Mouse (Mus musculus): ENCODE measurements around the gene Rwdd2a. TPM values are rescaled to one million over a fixed set of nuclear protein-coding genes. Genes with fewer than 3 reads are reported as not detected.

Rwdd2a gene
- total RNA-seq, 2 experiments from 2014 or later, result 28.2 TPM

- Histone ChIP-seq H3K4me3 (no peak overlapping the region), H3K27ac (no peak overlapping the region)
- DNase-seq (ENCODE audit: low spot score in 2 of 2), result no peak
- TF ChIP-seq CTCF (conservative IDR thresholded peaks at IDR 0.05), result no peak
These were observed 28.0 kb downstream of the Rwdd2a start for GRCm38 (mm10) chr9:86599723-86600303.

GRCm38 (mm10) chr9:86605776-86606175 lies 34.0 kb downstream of the Rwdd2a start:
- no peak overlapping the region for H3K27ac ChIP-seq
- H3K4me3 ChIP-seq, result no peak overlapping the region
- no peak for DNase-seq (ENCODE audit: low spot score in 2 of 2)
- no peak for TF ChIP-seq CTCF (conservative IDR thresholded peaks at IDR 0.05)

DNA sequence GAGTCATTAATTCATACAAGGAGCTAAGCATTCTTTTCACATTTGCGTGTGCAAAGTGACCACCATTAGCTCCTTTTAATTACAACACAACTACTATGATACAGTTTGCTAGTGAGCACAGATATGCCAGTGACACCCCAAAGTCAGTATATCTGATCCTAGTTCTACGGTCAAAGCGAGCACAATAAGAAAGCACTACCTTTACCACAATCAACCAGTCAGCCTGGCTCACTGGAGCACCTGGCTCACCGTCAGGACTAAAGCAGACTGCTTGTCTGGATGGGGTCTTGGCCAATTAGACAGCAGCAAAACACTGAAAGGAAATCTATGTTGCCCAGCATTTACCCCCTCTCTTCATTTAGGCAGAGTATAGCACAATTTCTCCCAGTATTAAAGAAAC lies 40.3 kb downstream of the Rwdd2a start:
- Histone ChIP-seq H3K4me3 (no peak overlapping the region), H3K27ac (no peak overlapping the region)
- no peak for DNase-seq (ENCODE audit: low spot score in 2 of 2)
- no peak for TF ChIP-seq CTCF (conservative IDR thresholded peaks at IDR 0.05)

DNA sequence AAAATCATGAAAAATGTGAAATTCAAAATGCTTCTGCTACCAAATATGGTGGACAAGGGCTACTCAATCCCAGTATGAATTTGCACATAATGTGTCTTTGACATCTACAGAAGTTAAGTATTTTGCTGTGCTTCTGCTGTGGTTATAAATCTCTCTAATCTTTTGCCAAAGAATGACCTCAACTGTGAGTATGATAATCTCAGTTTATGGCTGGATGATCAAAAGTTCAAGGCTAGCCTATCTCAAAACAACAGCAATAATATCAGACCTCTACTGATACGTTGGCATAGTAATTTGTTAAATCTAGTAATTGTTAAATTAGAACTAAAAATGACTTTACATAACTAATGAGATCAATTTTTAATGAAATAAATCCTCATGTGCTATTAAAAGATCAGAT lies 44.0 kb downstream of the Rwdd2a start:
- H3K4me3 ChIP-seq, result no peak overlapping the region
- H3K27ac ChIP-seq, result no peak overlapping the region
- no peak for DNase-seq (ENCODE audit: low spot score in 2 of 2)
- no peak for TF ChIP-seq CTCF (conservative IDR thresholded peaks at IDR 0.05)

DNA sequence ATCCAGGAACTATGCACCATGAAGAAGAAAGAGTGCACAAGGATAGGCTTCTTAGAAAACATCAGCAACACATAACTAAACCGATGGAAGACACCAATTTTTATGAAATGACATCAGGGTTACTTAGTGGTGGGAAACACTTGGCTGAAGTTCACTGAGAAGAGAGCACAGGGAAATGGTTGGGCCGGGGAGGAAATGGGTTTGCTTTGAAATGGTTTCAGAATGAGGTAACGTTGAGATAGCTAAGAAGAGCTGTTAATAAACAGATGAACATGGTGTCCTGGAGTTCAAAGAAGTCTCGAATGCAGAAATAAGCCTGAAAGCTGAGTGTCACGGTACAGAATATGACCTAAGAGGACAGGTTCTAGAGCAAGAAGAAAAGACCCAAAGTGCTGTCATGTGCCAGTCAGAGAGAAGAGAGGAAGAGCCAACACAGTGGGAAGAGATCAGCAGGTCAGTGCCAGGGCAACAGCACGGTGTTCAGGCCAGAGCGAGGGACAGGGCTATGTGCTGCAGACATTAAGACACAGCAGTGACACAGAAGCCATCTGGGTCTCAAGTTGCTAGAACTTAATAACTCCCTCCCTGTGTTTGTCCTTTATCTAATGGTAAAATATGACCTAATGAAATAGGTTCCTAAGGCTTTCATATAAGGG lies 46.2 kb downstream of the Rwdd2a start:
- DNase-seq (ENCODE audit: low spot score in 2 of 2), result no peak
- no peak overlapping the region for H3K4me3 ChIP-seq
- H3K27ac ChIP-seq, result no peak overlapping the region
- no peak for TF ChIP-seq CTCF (conservative IDR thresholded peaks at IDR 0.05)

DNA sequence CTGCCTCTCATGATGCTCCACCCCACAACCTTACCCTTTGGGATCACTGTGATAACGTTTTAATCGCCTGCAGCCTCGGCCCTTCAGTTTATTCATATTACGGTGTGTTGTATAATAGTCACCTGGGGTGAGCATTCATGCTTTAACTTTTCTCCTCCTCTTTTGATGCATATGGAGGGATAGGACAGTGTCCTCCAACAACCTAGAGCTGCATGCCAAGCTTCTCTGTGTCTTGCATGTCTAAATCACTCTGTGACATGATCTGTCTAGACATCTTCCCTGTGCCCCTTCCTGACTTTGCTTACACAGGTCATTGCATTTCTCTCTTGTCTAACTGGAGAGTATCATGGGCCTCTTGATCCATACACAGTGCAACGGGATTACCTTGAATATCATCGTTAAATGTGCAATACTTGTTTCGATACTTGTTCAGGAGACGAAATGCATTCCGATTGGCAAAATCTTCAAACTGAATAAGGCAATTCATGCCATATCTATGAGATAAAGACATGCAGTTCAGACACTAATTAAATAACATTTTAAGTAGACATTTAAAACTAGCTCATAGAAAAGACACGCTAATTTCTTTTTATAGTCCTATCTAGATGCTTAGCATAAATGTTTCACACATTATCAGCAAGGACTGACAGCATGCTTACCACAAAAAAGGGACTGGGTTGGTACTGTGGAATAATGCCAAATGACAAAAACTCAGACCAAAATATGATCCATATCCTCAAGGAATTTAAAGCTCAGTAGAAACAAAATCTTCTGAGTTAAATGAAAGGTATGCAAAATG lies 47.7 kb downstream of the Rwdd2a start:
- no peak for DNase-seq (ENCODE audit: low spot score in 2 of 2)
- Histone ChIP-seq H3K27ac (no peak overlapping the region), H3K4me3 (no peak overlapping the region)
- no peak for TF ChIP-seq CTCF (conservative IDR thresholded peaks at IDR 0.05)

GRCm38 (mm10) chr9:86622062-86622461 lies 50.3 kb downstream of the Rwdd2a start:
- no peak for TF ChIP-seq CTCF (conservative IDR thresholded peaks at IDR 0.05)
- Histone ChIP-seq H3K27ac (peak overlapping the region; percentile 47; the same call in 1 of the 2 replicates), H3K4me3 (no peak overlapping the region)
- peak in 1 of 2 experiments; percentile 14 for DNase-seq (ENCODE audit: low spot score in 2 of 2)

DNA sequence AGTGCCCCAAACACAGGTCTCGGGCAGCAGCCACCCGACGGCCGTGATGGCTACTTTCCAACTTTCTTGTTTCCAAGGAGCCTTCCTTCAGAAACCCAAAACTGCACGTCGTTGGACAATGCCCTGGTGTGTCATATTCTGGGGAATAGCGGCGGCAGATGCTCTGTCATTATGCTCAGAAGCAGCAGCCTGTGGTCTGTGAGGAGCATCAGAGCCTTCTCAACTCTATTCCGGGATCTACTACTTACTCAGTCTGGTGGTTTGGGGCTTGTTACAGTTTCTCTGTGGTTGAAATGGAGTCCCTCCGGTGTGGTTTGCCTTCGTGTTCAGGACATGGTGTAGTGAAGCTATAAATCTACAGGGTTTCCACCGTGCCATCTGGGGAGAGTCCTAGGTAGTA lies 52.2 kb downstream of the Rwdd2a start:
- Histone ChIP-seq H3K4me3 (no peak overlapping the region), H3K27ac (peak overlapping the region; percentile 74)
- DNase-seq (ENCODE audit: low spot score in 2 of 2), result peak in 1 of 2 experiments; percentile 5
- TF ChIP-seq CTCF (conservative IDR thresholded peaks at IDR 0.05), result no peak

Other genes starting within 250 kb of the Rwdd2a start
- gene Ube2cbp, start 107.0 kb upstream of the Rwdd2a start, total RNA-seq (2021), result 1 to 10 TPM; 3.5 to 4.0 TPM
- 10 to 100 TPM; 60.3 to 63.1 TPM for gene Dop1a, start 104.8 kb upstream of the Rwdd2a start, total RNA-seq (2021)
- gene Pgm3, start 149 bp upstream of the Rwdd2a start, total RNA-seq (2021), result 10 to 100 TPM; 14.6 to 15.6 TPM
- gene Me1, start 124.0 kb downstream of the Rwdd2a start, total RNA-seq (2021), result 10 to 100 TPM; 63.2 to 63.9 TPM
- gene Prss35, start 171.7 kb downstream of the Rwdd2a start, total RNA-seq (2021), result 1 to 10 TPM; 5.3 to 5.9 TPM

Measured in layer of hippocampus, adult 2 months (tissue).